Mouse (Mus musculus): Measurements from ENCODE around the gene Ugt2a1.

DNA sequence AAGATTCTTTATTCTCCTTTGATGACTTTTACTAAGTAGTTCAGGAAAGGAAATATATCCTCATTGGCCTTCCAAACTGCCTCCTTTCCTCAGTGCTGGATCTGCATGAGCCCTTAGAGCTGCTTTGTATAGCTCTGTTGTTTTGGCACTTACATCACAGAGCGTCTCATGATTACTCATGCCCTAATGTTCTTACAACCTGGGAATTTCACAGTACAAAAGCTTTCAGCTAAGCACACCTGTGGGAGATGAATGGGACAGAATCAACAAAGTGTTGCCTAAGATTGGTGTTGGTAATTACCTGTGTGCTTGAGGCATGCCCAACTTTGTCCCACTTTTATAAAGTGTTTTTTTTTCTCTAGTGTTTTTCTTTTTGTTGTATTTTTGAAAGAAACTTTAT lies 12.0 kb upstream of the Ugt2a1 start:
- TF ChIP-seq E2F4 (IDR thresholded peaks at IDR 0.05; ENCODE audit: borderline replicate concordance, low read depth, low read length), result no peak
- no peak for TF ChIP-seq MYB (IDR thresholded peaks at IDR 0.05; ENCODE audit: low read depth, low read length)
- TF ChIP-seq MAZ (IDR thresholded peaks at IDR 0.05; ENCODE audit: low read depth, low read length), result no peak
- no peak for TF ChIP-seq POLR2A (IDR thresholded peaks at IDR 0.05; ENCODE audit: control insufficient read depth in 1 of 2, insufficient read depth in 1 of 2, low read depth in 1 of 2, low read length in 2 of 2, poor library complexity in 1 of 2)
- TF ChIP-seq GATA1 (IDR thresholded peaks at IDR 0.05; ENCODE audit: low read depth, low read length), result no peak
- no peak for TF ChIP-seq HCFC1 (IDR thresholded peaks at IDR 0.05; ENCODE audit: low read depth, low read length)
- no peak for TF ChIP-seq UBTF (IDR thresholded peaks at IDR 0.05; ENCODE audit: borderline replicate concordance, insufficient read depth, low read depth, low read length)
- TF ChIP-seq MXI1 (IDR thresholded peaks at IDR 0.05; ENCODE audit: low read depth, low read length), result no peak
- no peak for TF ChIP-seq CTCF (IDR thresholded peaks at IDR 0.05 in 2 of 3, conservative IDR thresholded peaks at IDR 0.05 in 1 of 3; ENCODE audit: control insufficient read depth in 1 of 3, insufficient read depth in 1 of 3, low read depth in 2 of 3, low read length in 3 of 3, poor library complexity in 1 of 3, severe bottlenecking in 1 of 3)
- TF ChIP-seq USF1 (IDR thresholded peaks at IDR 0.05; ENCODE audit: low read depth, low read length), result no peak
